Mouse (Mus musculus): ENCODE results near the gene Wwox. TPM values are rescaled to one million over a fixed set of nuclear protein-coding genes. Genes with fewer than 3 reads are reported as not detected.

The Wwox gene
- polyA plus RNA-seq, 1 experiment from 2014 or later = 14.0 TPM

GRCm38 (mm10) chr8:114832251-114832774 is 392.9 kb downstream of the Wwox start:
- Histone ChIP-seq H3K27me3 (no peaks in the 10 kb centered on the region), H3K36me3 (no peaks in the 10 kb centered on the region), H3K27ac (replicated peaks) (no peak overlapping the region), H3K9me3 (no peaks in the 10 kb centered on the region), H3K4me2 (replicated peaks) (no peak overlapping the region), H3K4me1 (no peaks in the 10 kb centered on the region), H3K4me3 (no peak overlapping the region), H3K9ac (replicated peaks) (no peak overlapping the region)
- no peak for ATAC-seq (ENCODE audit: low FRiP score, low read depth)
- WGBS = 88% methylated on average over 8 of the region's 8 CpGs

DNA sequence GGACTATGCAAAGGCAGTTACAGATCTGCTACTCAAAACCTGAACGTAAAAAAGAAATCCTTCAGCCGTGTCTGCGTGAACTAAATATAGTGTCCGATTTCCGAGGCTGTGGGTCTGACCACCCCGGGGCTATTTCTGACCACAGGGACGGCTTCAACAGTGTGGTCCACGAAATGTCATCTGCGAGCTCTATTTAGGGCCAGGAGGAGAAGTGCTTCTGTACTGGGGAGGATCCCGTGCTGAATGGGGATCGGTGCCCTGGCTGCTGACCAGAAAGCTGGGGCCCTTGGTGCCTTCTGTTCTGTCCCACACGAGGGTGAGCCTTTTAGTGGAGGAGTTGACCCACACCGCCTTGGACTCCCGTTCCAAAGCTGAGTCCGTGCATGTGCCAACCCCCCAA is 395.3 kb downstream of the Wwox start:
- no peak overlapping the region for H3K4me2 ChIP-seq (replicated peaks)
- no peak overlapping the region for H3K27ac ChIP-seq (replicated peaks)
- H3K27me3 ChIP-seq = no peaks in the 10 kb centered on the region
- no peaks in the 10 kb centered on the region for H3K9me3 ChIP-seq
- 86% methylated on average over 15 of the region's 15 CpGs for WGBS
- H3K4me1 ChIP-seq = no peaks in the 10 kb centered on the region
- no peak overlapping the region for H3K9ac ChIP-seq (replicated peaks)
- ATAC-seq (ENCODE audit: low FRiP score, low read depth) = no peak
- H3K4me3 ChIP-seq = no peak overlapping the region
- no peaks in the 10 kb centered on the region for H3K36me3 ChIP-seq

DNA sequence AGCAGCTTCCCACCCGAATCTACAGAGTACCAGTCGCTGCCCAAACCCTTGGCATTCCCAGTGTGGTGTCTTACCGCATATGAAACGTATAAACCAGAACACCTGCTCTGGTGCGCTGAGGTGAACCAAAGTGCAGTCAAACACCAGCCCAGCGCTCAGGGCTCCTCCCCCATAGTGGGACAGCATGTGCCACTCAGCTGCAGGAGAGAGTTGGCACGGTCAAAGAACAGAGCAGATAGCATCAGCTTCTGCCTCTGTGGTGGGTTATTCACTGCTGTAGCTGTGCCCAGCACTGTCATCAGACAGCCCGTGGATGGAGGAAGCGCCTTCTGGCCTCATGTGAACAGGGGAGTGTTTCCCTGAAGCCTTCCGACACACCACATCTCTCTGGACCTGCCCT is 400.5 kb downstream of the Wwox start:
- Histone ChIP-seq H3K36me3 (no peaks in the 10 kb centered on the region), H3K27me3 (no peaks in the 10 kb centered on the region), H3K9me3 (no peaks in the 10 kb centered on the region), H3K4me1 (peaks cover 11% of the 10 kb centered on the region), H3K4me2 (replicated peaks) (no peak overlapping the region), H3K9ac (replicated peaks) (no peak overlapping the region), H3K4me3 (no peak overlapping the region), H3K27ac (replicated peaks) (no peak overlapping the region)
- 94% methylated on average over 10 of the region's 10 CpGs for WGBS
- ATAC-seq (ENCODE audit: low FRiP score, low read depth) = no peak

DNA sequence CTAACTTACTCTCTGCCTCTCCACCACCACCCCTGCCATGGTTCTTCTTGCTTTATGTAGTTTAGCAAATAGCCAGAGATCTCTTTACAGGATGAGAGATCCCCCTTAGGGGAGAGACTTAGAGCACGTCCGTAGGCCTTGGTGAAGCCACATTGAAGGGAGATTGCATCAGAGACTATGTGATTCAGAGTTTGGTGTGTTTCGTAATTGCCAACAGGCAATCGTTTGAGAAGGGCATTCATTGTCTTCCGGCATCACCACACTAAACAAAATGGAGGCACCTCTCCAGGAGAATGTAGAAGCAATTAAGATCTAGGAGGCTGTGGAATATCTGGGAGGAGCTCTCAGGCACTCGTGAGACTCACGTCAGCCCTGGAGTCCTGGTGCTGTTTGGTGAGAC is 408.2 kb downstream of the Wwox start:
- Histone ChIP-seq H3K4me1 (peaks cover 35% of the 10 kb centered on the region), H3K27ac (replicated peaks) (peak overlapping the region; percentile 5; the same call in 1 of the 2 replicates)

DNA sequence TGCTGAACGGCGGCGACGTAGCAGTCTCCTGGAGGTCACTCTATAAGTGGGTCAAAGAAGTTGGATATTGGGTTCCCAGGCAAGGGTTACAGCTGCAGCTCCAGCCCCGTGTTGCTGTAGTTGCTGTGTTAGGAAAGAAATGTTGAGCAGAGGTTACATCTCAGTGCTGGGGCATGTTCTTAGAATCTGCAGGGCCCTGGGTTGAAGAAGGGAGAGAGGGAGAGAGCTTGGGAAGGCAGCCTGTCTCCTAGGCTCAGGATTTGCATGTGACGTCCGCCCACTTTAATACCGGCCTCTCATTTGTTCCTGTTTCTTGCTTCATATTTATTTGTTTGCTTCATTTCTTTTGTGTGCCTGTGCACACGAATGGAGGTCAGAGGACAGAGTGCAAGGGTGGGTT is 410.0 kb downstream of the Wwox start:
- Histone ChIP-seq H3K36me3 (no peaks in the 10 kb centered on the region), H3K4me1 (peaks cover 28% of the 10 kb centered on the region), H3K27me3 (peaks cover under 1% of the 10 kb centered on the region), H3K4me2 (replicated peaks) (no peak overlapping the region), H3K9me3 (no peaks in the 10 kb centered on the region), H3K4me3 (no peak overlapping the region), H3K27ac (replicated peaks) (no peak overlapping the region; the same call in 1 of the 2 replicates), H3K9ac (replicated peaks) (no peak overlapping the region)
- 49% methylated on average over 9 of the region's 9 CpGs for WGBS
- ATAC-seq (ENCODE audit: low FRiP score, low read depth) = no peak

More for the DNA sequence above, 408.2 kb downstream of the Wwox start:
- no peaks in the 10 kb centered on the region; the same call in 1 of the 2 replicates for H3K27me3 ChIP-seq
- H3K36me3 ChIP-seq = no peaks in the 10 kb centered on the region
- H3K4me3 ChIP-seq = no peak overlapping the region
- no peaks in the 10 kb centered on the region for H3K9me3 ChIP-seq
- H3K9ac ChIP-seq (replicated peaks) = no peak overlapping the region
- whole genome bisulfite sequencing = 89% methylated on average over 7 of the region's 7 CpGs
- no peak for ATAC-seq (ENCODE audit: low FRiP score, low read depth)
- no peak overlapping the region for H3K4me2 ChIP-seq (replicated peaks)

GRCm38 (mm10) chr8:114850014-114850870 is 410.8 kb downstream of the Wwox start:
- Histone ChIP-seq H3K4me3 (no peak overlapping the region), H3K27me3 (peaks cover 6% of the 10 kb centered on the region), H3K27ac (replicated peaks) (no peak overlapping the region), H3K9ac (replicated peaks) (no peak overlapping the region), H3K4me2 (replicated peaks) (no peak overlapping the region), H3K9me3 (no peaks in the 10 kb centered on the region), H3K4me1 (peaks cover 27% of the 10 kb centered on the region), H3K36me3 (no peaks in the 10 kb centered on the region)
- WGBS = 39% methylated on average over 15 of the region's 15 CpGs
- ATAC-seq (ENCODE audit: low FRiP score, low read depth) = peak; percentile 70

GRCm38 (mm10) chr8:114853765-114854164 is 414.3 kb downstream of the Wwox start:
- Histone ChIP-seq H3K4me1 (peaks cover 26% of the 10 kb centered on the region), H3K27ac (replicated peaks) (no peak overlapping the region), H3K9me3 (no peaks in the 10 kb centered on the region), H3K4me2 (replicated peaks) (no peak overlapping the region), H3K9ac (replicated peaks) (no peak overlapping the region), H3K27me3 (peaks cover 6% of the 10 kb centered on the region), H3K36me3 (no peaks in the 10 kb centered on the region), H3K4me3 (no peak overlapping the region)
- no peak for ATAC-seq (ENCODE audit: low FRiP score, low read depth)
- 91% methylated on average over 4 of the region's 4 CpGs for WGBS

GRCm38 (mm10) chr8:114855833-114856232 is 416.4 kb downstream of the Wwox start:
- peak overlapping the region; percentile 9; the same call in 1 of the 2 replicates for H3K4me2 ChIP-seq (replicated peaks)
- H3K27me3 ChIP-seq = peaks cover 6% of the 10 kb centered on the region
- peaks cover 12% of the 10 kb centered on the region for H3K4me1 ChIP-seq
- no peak overlapping the region for H3K27ac ChIP-seq (replicated peaks)
- no peak for ATAC-seq (ENCODE audit: low FRiP score, low read depth)
- whole genome bisulfite sequencing = 11% methylated on average over 7 of the region's 7 CpGs
- no peaks in the 10 kb centered on the region for H3K9me3 ChIP-seq
- H3K9ac ChIP-seq (replicated peaks) = no peak overlapping the region
- H3K4me3 ChIP-seq = no peak overlapping the region
- no peaks in the 10 kb centered on the region for H3K36me3 ChIP-seq

- ATAC-seq (ENCODE audit: low FRiP score, low read depth) = no peak
- 16% methylated on average over 3 of the region's 3 CpGs for whole genome bisulfite sequencing
- no peaks in the 10 kb centered on the region for H3K4me1 ChIP-seq
- H3K9me3 ChIP-seq = no peaks in the 10 kb centered on the region; the same call in 1 of the 2 replicates
- no peaks in the 10 kb centered on the region for H3K27me3 ChIP-seq
- H3K9ac ChIP-seq (replicated peaks) = no peak overlapping the region
- H3K4me3 ChIP-seq = no peak overlapping the region
- H3K36me3 ChIP-seq = no peaks in the 10 kb centered on the region
- no peak overlapping the region for H3K27ac ChIP-seq (replicated peaks)
- H3K4me2 ChIP-seq (replicated peaks) = no peak overlapping the region
Measured at GRCm38 (mm10) chr8:114865911-114866310, 426.5 kb downstream of the Wwox start.

DNA sequence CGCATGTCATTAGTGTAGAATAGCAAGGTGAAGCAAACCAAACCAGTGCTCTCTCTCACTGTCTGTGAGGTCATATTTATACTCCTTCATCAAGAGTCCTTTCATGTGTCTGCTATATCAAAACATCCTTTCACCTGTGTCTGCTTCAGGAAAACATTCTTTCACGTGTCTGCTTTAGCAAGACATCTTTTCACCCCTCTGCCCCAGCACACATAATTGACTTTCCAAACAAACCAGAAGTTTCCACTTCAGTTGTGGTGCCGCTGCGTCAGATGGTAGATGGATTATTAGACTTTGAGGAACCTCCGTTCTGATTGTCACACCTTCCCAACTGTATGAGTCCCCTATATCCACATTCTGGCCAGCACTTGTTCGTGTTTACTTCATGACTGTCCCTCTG is 429.9 kb downstream of the Wwox start:
- ATAC-seq (ENCODE audit: low FRiP score, low read depth) = no peak
- Histone ChIP-seq H3K4me2 (replicated peaks) (no peak overlapping the region), H3K4me3 (no peak overlapping the region), H3K36me3 (no peaks in the 10 kb centered on the region), H3K27me3 (no peaks in the 10 kb centered on the region), H3K9me3 (no peaks in the 10 kb centered on the region; the same call in 1 of the 2 replicates), H3K27ac (replicated peaks) (no peak overlapping the region), H3K4me1 (no peaks in the 10 kb centered on the region), H3K9ac (replicated peaks) (no peak overlapping the region)
- 92% methylated on average over 6 of the region's 6 CpGs for WGBS

DNA sequence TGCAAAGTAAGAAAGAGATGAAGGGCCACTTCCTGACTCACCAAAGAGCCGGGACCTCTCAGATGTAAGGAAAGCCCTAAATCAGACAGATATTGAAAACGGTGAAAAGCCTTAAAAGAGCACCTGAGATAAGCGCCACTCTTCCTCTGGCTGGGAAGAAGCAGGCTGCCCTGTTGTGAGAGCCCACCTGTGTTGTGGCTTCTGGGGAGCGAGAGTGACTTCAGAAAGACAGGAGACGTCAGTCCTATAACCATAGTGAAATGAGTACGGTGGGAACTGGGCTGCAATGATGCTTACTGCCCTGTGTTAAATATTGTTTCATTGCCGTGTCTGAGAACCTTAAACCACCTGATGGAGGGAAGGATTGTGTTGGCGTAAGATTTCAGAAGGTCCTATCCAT is 431.0 kb downstream of the Wwox start:
- no peaks in the 10 kb centered on the region for H3K36me3 ChIP-seq
- H3K9me3 ChIP-seq = no peaks in the 10 kb centered on the region; the same call in 1 of the 2 replicates
- no peak for ATAC-seq (ENCODE audit: low FRiP score, low read depth)
- no peak overlapping the region for H3K9ac ChIP-seq (replicated peaks)
- H3K4me1 ChIP-seq = peaks cover under 1% of the 10 kb centered on the region; the same call in 1 of the 2 replicates
- WGBS = 90% methylated on average over 8 of the region's 8 CpGs
- H3K4me3 ChIP-seq = no peak overlapping the region
- no peak overlapping the region for H3K27ac ChIP-seq (replicated peaks)
- no peak overlapping the region for H3K4me2 ChIP-seq (replicated peaks)
- no peaks in the 10 kb centered on the region for H3K27me3 ChIP-seq

GRCm38 (mm10) chr8:114872491-114872890 is 433.0 kb downstream of the Wwox start:
- H3K27me3 ChIP-seq = peaks cover 7% of the 10 kb centered on the region; the same call in 1 of the 2 replicates
- H3K9ac ChIP-seq (replicated peaks) = no peak overlapping the region
- H3K4me1 ChIP-seq = peaks cover 20% of the 10 kb centered on the region
- no peak overlapping the region for H3K4me3 ChIP-seq
- no peak for ATAC-seq (ENCODE audit: low FRiP score, low read depth)
- no peak overlapping the region for H3K27ac ChIP-seq (replicated peaks)
- H3K36me3 ChIP-seq = no peaks in the 10 kb centered on the region
- WGBS = 88% methylated on average over 3 of the region's 3 CpGs
- H3K4me2 ChIP-seq (replicated peaks) = no peak overlapping the region
- no peaks in the 10 kb centered on the region; the same call in 1 of the 2 replicates for H3K9me3 ChIP-seq
